Comparison of ENCODE assay signal across 9 mouse cellular contexts in the genomic region with DNA sequence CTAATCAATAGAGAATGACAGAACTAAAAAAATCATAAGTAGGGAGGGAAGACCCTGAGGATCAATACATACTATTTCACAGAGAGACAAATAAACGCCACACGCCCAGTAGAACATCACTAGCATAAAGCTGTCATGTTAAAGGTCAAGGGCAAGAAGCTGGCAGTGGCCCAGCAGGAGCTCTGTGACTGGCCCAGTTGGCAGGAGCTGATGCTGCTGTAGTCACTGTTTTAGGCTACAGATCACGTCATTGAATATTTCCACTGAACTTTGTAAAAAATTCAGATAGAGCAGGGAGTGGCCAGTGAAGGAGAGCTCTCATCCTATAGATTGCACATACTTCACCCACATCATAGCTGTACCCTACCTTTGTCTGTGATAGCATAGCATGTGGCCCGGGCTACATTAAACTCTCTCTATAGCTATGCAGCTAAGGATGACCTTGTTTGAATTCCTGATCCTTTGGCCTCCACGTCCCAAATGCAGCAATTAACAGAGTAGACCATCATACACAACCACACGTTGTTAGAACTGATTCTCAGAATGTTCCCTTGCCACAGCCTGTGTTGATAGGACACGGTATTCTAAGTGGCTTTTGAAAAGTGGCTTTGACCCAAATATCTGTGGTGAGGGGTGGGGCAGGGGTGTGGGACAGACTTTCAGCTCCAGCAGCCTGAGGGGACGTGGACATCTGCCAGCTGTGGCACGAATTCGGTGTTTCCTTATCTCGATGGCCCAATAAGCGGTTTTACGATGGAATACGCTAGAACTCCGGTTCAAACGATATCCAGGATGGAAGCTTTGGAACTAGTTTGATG. TPM values are rescaled to one million over a fixed set of nuclear protein-coding genes. Genes with fewer than 3 reads are reported as not detected.
A peak's percentile ranks its signal among the peaks of the same experiment; 100 is the strongest.
DNase-seq lines count a peak whose midpoint lies in the region; ATAC-seq lines count a peak whose summit lies in the region.
"Had no signal": no experiment of that assay in that cellular context is flagged by ENCODE, and none has a peak within 500 bp of the region (broad histone marks: within the 10 kb centered on the region; RNA-seq: fewer than 3 reads in every experiment).

No protein-coding gene starts in this region.

- no peaks in the 10 kb centered on the region for H3K27me3 ChIP-seq in hindbrain, embryonic 16.5 days (replicated peaks; ENCODE audit: control insufficient read depth, insufficient read depth, low read length)
- H3K27me3 ChIP-seq in hindbrain, embryonic 10.5 days (ENCODE audit: insufficient read depth, poor library complexity, severe bottlenecking): no peaks in the 10 kb centered on the region
- H3K27me3 ChIP-seq: embryonic facial prominence, embryonic 13.5 days had no signal

- no peaks in the 10 kb centered on the region for H3K4me1 ChIP-seq in hindbrain, embryonic 16.5 days (ENCODE audit: control insufficient read depth, insufficient read depth, low read depth, low read length)
- no peaks in the 10 kb centered on the region for H3K4me1 ChIP-seq in hindbrain, embryonic 10.5 days (replicated peaks)
- H3K4me1 ChIP-seq: embryonic facial prominence, embryonic 13.5 days had no signal

- 89% methylated on average over 16 of the region's 16 CpGs for WGBS in hindbrain, embryonic 16.5 days
- 92% methylated on average over 16 of the region's 16 CpGs for WGBS in hindbrain, embryonic 10.5 days

- H3K4me2 ChIP-seq in hindbrain, embryonic 16.5 days (ENCODE audit: low read length): no peak overlapping the region
- H3K4me2 ChIP-seq: embryonic facial prominence, embryonic 13.5 days had no signal

- no peak for ATAC-seq in hindbrain, embryonic 16.5 days

- no peaks in the 10 kb centered on the region for H3K9me3 ChIP-seq in hindbrain, embryonic 16.5 days (ENCODE audit: control insufficient read depth, low read length)
- no peaks in the 10 kb centered on the region for H3K9me3 ChIP-seq in hindbrain, embryonic 10.5 days
- H3K9me3 ChIP-seq: embryonic facial prominence, embryonic 13.5 days had no signal

- no peak overlapping the region for H3K4me3 ChIP-seq in hindbrain, embryonic 16.5 days (ENCODE audit: low read length)
- H3K4me3 ChIP-seq in hindbrain, embryonic 10.5 days: no peak overlapping the region
- H3K4me3 ChIP-seq: embryonic facial prominence, embryonic 13.5 days had no signal

- no peak overlapping the region for H3K9ac ChIP-seq in hindbrain, embryonic 16.5 days (ENCODE audit: low read depth, low read length)
- H3K9ac ChIP-seq: embryonic facial prominence, embryonic 13.5 days had no signal

- intact Hi-C loops in heart, postnatal 25 days (cut with DNase I): no loop called here
- intact Hi-C loops in gastrocnemius, postnatal 14 days (cut with DNase I; ENCODE audit: low total_unique reads): no loop called here

- DNase-seq in heart, adult 8-10 months (ENCODE audit: low spot score): peak; percentile 7
- DNase-seq in heart, postnatal 25 days (ENCODE audit: low spot score): no peak
- peak; percentile 47 for DNase-seq in 3134 (ENCODE audit: extremely low read depth, insufficient read length, low spot score)
- DNase-seq in adrenal gland, adult 2 months: peak; percentile 81
- peak; percentile 21 for DNase-seq in gastrocnemius, postnatal 14 days
- DNase-seq in frontal cortex, postnatal 14 days (ENCODE audit: low spot score in 2 of 2): no peak
- DNase-seq in hindbrain, embryonic 10.5 days (ENCODE audit: low spot score): no peak

- H3K27ac ChIP-seq in hindbrain, embryonic 16.5 days (ENCODE audit: low read depth, low read length): no peak overlapping the region
- no peak overlapping the region for H3K27ac ChIP-seq in hindbrain, embryonic 10.5 days
- H3K27ac ChIP-seq: embryonic facial prominence, embryonic 13.5 days had no signal

- peaks cover 7% of the 10 kb centered on the region; the same call in 1 of the 2 replicates for H3K36me3 ChIP-seq in hindbrain, embryonic 16.5 days (ENCODE audit: control insufficient read depth, insufficient read depth, low read length)
- peaks cover 34% of the 10 kb centered on the region for H3K36me3 ChIP-seq in hindbrain, embryonic 10.5 days

RNA-seq across cellular contexts. Expression of gene Ide, which starts 16.6 kb away (rescaled TPM):
- total RNA-seq in heart, adult 8-10 months (2022): 100 to 1,000 TPM in 1 of 4 experiments, 10 to 100 TPM in 3; 54.5 to 105 (median 65.6) TPM
- 10 to 100 TPM; 66.3 to 69.6 TPM for total RNA-seq in heart, postnatal 25 days (2021)
- 100 to 1,000 TPM in 1 of 2 experiments, 10 to 100 TPM in 1; 95.7 to 121 TPM for total RNA-seq in adrenal gland, adult 2 months (2021)
- 12.1 and 17.1 TPM in 2 replicates for polyA plus RNA-seq in adrenal gland, adult 2 months (2012; rRNA removed)
- 100 to 1,000 TPM in 1 of 2 experiments, 10 to 100 TPM in 1; 92.4 to 130 TPM for total RNA-seq in gastrocnemius, postnatal 14 days (2021)
- 44.2 and 51.5 TPM in 2 replicates for polyA plus RNA-seq in hindbrain, embryonic 16.5 days (2015; fragmentation: Nextera tagmentation; extraction: Ambion mirVana)
- polyA plus RNA-seq in hindbrain, embryonic 10.5 days (2016; fragmentation: Nextera tagmentation; extraction: Ambion mirVana): 46.1 and 56.8 TPM in 2 replicates

RNA-seq across cellular contexts. Expression of gene Kif11, which starts 55.2 kb away (rescaled TPM):
- under 1 TPM; 0.19 to 0.80 (median 0.44) TPM for total RNA-seq in heart, adult 8-10 months (2022)
- total RNA-seq in heart, postnatal 25 days (2021): under 1 TPM; 0.88 to 0.95 TPM
- 1 to 10 TPM; 1.1 to 1.6 TPM for total RNA-seq in adrenal gland, adult 2 months (2021)
- 0.04 and 0.22 TPM in 2 replicates for polyA plus RNA-seq in adrenal gland, adult 2 months (2012; rRNA removed)
- total RNA-seq in gastrocnemius, postnatal 14 days (2021): 1 to 10 TPM; 3.2 to 3.6 TPM
- polyA plus RNA-seq in hindbrain, embryonic 16.5 days (2015; fragmentation: Nextera tagmentation; extraction: Ambion mirVana): 9.3 and 12.0 TPM in 2 replicates
- polyA plus RNA-seq in hindbrain, embryonic 10.5 days (2016; fragmentation: Nextera tagmentation; extraction: Ambion mirVana): 60.1 and 80.2 TPM in 2 replicates

Comparison
In these comparisons a context has a peak if more than half of its experiments do, and no peak if none do; other contexts are left out.
1. DNase-seq: peak in heart, adult 8-10 months (single experiment), 3134 (single experiment), adrenal gland, adult 2 months (single experiment) and gastrocnemius, postnatal 14 days (single experiment); none in heart, postnatal 25 days (single experiment), frontal cortex, postnatal 14 days (0 of 2) and hindbrain, embryonic 10.5 days (single experiment).